Mouse (Mus musculus): ENCODE measurements around the gene Gcsh.

Gene Gcsh

GRCm38 (mm10) chr8:116975606-116976005 is 17.7 kb downstream of the Gcsh start:
- DNase-seq, result peak in 1 of 2 experiments; percentile 46

DNA sequence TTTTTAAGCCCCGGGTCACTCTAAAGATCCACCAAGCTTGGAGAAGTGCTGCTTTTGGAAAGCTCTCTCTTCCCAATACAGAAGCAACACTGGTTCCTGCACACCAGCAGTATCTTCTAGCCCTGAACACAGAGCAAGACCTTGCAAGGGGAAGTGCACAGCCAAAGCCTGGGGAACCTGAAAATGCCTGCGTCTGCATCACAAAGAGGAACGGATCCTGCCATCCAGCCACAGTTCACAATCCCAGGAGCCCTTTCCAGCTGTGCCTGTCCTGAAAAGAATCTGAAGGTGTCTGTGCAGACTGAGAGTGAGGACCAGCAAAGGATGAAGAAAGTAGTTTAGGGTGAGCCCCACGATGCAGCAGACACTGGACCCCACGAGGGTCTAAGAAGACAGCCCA is 18.3 kb downstream of the Gcsh start:
- no peak for DNase-seq

GRCm38 (mm10) chr8:116969531-116969930 is 23.8 kb downstream of the Gcsh start:
- no peak for DNase-seq

GRCm38 (mm10) chr8:116954415-116954814 is 38.9 kb downstream of the Gcsh start:
- no peak for DNase-seq

DNA sequence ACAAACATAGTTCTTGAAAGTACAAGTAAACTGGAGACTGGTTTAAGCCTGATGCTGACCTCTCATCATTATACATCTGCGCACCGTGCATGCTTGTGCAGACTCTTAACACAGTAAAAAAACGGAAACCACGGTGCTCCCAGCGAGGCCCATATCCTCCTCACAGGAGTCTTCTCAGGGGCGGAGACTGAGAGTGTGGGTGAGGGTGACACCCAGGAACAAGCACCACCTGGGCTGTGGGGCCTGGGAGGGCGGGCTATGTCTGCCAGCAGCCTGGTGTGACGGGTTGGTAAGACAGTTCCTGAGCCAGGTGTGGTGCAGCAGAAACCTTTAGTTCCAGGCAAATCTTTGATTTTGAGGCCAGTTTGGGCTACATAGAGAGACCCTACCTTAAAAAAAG is 40.9 kb downstream of the Gcsh start:
- DNase-seq, result no peak

DNA sequence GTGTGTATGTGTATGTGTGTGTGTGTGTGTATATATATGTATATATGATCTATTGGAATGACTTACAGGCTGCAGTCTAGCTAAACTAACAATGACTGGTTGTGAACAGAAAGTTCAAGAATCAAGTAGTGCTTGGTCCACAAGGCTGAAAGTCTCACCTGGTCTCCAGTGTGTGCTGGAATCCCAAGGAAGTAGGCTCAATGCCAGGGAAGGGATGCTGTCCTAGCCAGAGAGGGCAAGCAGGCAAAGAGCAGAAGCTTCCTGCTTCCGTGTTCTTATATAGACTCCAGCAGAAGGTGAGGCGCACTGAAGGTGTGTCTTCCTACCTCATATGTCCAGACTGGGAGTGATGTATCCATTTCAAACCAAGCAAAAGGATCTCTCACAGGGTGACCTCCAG is 41.6 kb downstream of the Gcsh start:
- no peak for DNase-seq

DNA sequence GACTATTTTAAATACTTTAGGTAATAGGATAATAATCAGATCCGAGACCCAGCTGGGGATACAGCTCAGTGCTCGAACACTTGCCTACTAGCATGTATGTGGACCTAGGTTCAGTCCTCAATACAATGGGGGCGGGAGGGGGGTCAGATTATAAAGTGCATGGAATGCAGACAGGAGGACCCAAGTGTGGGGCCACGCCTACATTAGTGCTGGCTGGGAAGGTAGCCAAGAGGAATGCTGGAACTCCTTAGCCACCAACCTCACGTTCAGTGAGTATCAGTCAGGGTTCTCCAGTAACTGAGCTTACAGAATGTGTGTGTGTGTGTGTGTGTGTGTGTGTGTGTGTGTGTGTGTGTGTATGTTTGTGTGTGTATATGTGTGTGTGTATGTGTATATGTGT is 42.0 kb downstream of the Gcsh start:
- peak; percentile 22 to 45 for DNase-seq

DNA sequence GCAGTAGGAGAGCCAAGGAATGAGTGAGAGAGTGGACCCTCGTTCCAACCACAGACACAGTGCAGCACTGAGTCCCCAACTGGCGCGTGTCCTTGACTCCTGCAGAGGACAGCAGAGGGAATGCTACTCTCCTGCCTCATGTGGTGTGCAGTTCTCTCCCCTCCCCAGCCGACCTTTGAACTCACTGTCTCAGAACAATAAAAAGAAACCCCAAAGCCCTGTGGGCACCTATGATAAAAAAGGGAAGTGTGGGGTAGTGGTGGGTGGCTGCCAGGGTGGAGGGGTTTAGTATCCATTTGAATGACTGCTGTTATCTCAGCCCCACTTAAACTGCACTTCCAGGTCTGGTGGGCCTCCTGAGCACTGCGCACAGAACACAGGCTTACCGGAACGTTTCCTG is 45.7 kb downstream of the Gcsh start:
- no peak for DNase-seq

- peak; percentile 10 to 24 for DNase-seq
Measured at GRCm38 (mm10) chr8:116946851-116947250, 46.5 kb downstream of the Gcsh start.

DNA sequence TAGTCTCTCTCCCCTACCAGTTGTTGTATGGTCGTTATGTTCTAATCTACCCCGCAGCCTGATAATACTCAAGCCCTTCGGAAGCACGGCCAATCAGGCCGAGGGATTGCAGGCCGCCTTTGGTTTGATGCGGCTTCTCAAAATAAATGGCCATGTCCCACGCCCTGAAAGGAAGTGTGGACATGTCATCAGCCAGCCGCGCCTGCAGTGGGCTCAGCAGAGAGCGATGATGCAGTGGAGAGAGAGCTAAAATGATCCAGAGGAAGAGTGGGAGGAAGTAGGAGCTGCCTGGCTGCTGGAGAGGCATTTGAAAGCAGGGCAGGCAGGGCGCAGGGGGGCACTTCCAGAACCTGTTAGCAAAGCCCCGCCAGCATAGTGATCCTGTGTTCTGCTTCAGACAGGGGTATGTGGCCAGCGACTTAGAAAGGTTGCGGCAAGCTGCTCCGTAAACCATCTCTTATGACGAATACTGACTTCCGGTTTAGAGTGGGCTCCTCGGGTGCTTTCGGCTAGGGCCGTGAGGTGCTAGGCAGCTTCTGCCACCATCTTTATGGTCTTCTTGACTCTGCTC is 47.0 kb downstream of the Gcsh start:
- DNase-seq, result peak; percentile 8 to 27

DNA sequence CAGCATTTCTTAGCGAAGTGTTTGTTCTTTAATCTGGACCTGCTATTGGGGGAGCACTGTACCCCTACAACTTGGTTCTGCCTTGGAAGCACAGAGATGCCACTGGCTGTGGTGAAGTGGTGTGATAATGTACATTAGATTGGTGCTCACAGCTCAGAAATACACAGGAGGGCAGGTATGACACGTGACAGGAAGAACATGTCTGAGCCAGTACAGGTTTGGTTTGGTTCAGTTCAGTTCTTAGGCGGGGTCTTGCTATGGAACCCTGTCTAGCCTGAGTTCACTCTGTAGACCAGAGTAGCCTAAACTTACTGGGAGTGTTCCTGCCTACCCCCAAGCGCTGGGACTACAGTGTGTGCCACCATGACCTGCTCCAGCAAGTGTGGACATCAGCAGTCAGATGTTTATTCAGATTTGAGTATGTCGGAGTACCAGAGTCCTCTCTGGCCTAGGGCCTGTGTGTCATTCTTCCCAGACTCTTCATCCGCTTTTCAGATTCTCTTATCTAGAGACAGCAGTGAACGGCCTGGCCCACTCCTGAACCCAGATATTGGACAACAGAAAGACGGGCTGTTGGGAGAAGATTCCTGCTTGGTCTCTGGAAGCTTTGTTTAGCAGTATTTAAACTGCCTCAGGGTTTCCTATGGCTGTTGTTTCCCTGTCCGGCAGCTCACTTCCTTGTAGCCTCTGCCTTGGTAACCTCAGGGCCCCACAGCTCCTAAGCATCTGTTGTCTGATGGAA is 48.0 kb downstream of the Gcsh start:
- DNase-seq, result no peak

- no peak for DNase-seq
Measured at GRCm38 (mm10) chr8:116944385-116944696, 49.0 kb downstream of the Gcsh start.

GRCm38 (mm10) chr8:116943555-116944384 is 49.6 kb downstream of the Gcsh start:
- DNase-seq, result peak; percentile 44 to 62

GRCm38 (mm10) chr8:116943161-116943554 is 50.2 kb downstream of the Gcsh start, which contains the start of gene Atmin:
Gene Atmin (plus strand): TSS chr8:116943393.
- peak; percentile 91 to 95 for DNase-seq

DNA sequence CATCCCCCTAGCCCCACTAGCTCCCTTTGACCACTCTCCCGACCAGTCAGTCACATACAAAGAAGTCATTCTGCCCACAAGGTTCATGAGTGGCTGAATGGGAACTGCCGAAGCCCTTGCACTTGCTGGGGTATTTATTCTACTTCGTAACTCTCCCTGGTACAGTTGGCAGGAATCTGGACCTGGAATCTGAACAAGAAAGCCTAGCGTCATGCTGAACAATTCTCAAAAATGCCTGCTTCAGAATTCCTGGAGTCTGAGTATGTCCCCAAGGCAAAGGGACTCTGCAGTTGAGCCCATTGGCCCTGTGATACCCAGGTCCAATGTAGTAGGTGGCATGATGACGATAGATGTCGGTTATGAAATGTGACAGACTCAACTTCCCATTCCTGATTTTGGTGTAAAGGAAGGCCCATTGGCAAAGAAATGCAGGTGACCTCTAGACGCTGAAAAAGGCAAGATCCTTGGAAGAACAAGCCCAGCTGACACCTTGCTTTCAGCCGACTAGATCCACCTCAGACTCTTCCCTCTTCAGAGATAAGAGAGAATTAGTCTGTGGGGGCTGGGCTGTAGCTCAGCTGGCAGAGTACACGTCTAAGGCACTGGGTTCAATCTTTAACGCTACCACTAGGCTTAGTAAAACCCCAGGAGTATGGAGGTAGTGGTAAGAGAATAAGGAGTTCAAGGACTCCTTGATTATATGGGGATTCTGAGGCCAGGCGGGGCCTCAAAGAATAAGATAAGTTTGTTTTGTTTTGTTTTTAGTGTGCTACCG is 50.9 kb downstream of the Gcsh start:
- DNase-seq, result no peak

- DNase-seq, result no peak
Measured at GRCm38 (mm10) chr8:116935506-116935905, 57.8 kb downstream of the Gcsh start.

DNA sequence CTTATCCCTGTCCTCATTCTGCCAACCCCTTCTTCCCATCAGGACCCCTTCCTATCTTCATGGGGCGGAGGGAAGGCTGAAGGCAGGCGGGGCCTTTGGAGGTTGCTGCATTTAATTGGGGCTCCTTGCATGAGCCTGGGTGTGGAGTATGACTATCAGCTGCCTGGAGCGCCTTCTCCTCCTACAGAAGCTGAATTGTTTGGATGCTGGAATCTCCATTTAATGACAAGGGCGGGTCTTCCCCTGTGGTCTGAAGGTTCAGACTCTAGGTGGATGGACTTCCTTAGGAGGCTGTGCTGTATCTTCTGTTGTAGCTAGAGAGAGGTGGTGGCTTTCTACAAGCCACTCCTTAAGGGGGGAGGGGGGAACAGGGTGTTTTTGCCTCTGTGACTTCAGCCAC is 58.4 kb downstream of the Gcsh start:
- no peak for DNase-seq
